Mouse (Mus musculus) MEL (cell line): Measurements from ENCODE around the gene Nmur2.

Experiments
- CHD2 ChIP-seq: IDR thresholded peaks from 2 replicates; pipeline ENCODE4 v1.6.1; 2011; ENCODE audit warnings: low read length, improper control_type of control experiment
- CTCF ChIP-seq, 3 experiments: IDR thresholded peaks in 2 of 3; conservative IDR thresholded peaks in 1 of 3; 2 replicates each; pipeline ENCODE4 v1.5.1; 2011 to 2012; ENCODE audit warnings: low read length in 3 of 3, low read depth in 2 of 3, mild to moderate bottlenecking in 2 of 3, improper control_type of control experiment in 1 of 3, inconsistent platforms in 1 of 3, mixed read lengths in 1 of 3, moderate library complexity in 1 of 3; ENCODE audit not compliant: control insufficient read depth in 1 of 3, insufficient read depth in 1 of 3, poor library complexity in 1 of 3, severe bottlenecking in 1 of 3
- EP300 ChIP-seq, 2 experiments: IDR thresholded peaks; 2 replicates each; pipeline ENCODE4 v1.6.1; 2011; ENCODE audit warnings: improper control_type of control experiment in 2 of 2, low read length in 2 of 2, low read depth in 1 of 2, mild to moderate bottlenecking in 1 of 2
- ETS1 ChIP-seq: IDR thresholded peaks from 2 replicates; pipeline ENCODE4 v1.6.1; 2012; ENCODE audit warnings: low read depth, mild to moderate bottlenecking, inconsistent platforms, low read length, improper control_type of control experiment, moderate library complexity
- GATA1 ChIP-seq: IDR thresholded peaks from 2 replicates; pipeline ENCODE4 v1.6.1; 2011; ENCODE audit warnings: low read depth, low read length, improper control_type of control experiment
- MAX ChIP-seq: IDR thresholded peaks from 2 replicates; pipeline ENCODE4 v1.6.1; 2011; ENCODE audit warnings: low read length, improper control_type of control experiment
- MXI1 ChIP-seq: IDR thresholded peaks from 2 replicates; pipeline ENCODE4 v1.6.1; 2011; ENCODE audit warnings: mild to moderate bottlenecking, low read depth, low read length, improper control_type of control experiment
- POLR2AphosphoS2 ChIP-seq: IDR thresholded peaks from 2 replicates; pipeline ENCODE4 v1.6.1; 2011; ENCODE audit warnings: low read length, improper control_type of control experiment
- USF2 ChIP-seq, 2 experiments: IDR thresholded peaks; 2 replicates each; pipeline ENCODE4 v1.6.1; 2011 to 2012; ENCODE audit warnings: improper control_type of control experiment in 2 of 2, low read length in 2 of 2, borderline replicate concordance in 1 of 2, inconsistent platforms in 1 of 2, low read depth in 1 of 2, mild to moderate bottlenecking in 1 of 2; ENCODE audit not compliant: insufficient read depth in 1 of 2
- ZMIZ1 ChIP-seq: IDR thresholded peaks from 2 replicates; pipeline ENCODE4 v1.6.1; 2012; ENCODE audit warnings: low read depth, mild to moderate bottlenecking, inconsistent platforms, low read length, improper control_type of control experiment, moderate library complexity
- ZNF384 ChIP-seq: IDR thresholded peaks from 2 replicates; pipeline ENCODE4 v1.6.1; 2012; ENCODE audit warnings: low read depth, mild to moderate bottlenecking, inconsistent platforms, low read length, improper control_type of control experiment

GRCm38 (mm10) chr11:55992799-55993198 lies 48.0 kb downstream of the Nmur2 start:
- TF ChIP-seq ZMIZ1 (no peak), GATA1 (no peak), CTCF (IDR thresholded peaks at IDR 0.05 in 2 of 3, conservative IDR thresholded peaks at IDR 0.05 in 1 of 3; ENCODE audit: control insufficient read depth in 1 of 3, insufficient read depth in 1 of 3, low read depth in 2 of 3, low read length in 3 of 3, poor library complexity in 1 of 3, severe bottlenecking in 1 of 3) (peak; percentile 7 to 33 (median 30); a peak in 4 of 6 replicates), MAX (no peak), CHD2 (no peak), POLR2AphosphoS2 (no peak), ZNF384 (no peak), EP300 (IDR thresholded peaks at IDR 0.05; ENCODE audit: low read depth in 1 of 2, low read length in 2 of 2) (no peak), ETS1 (no peak), USF2 (IDR thresholded peaks at IDR 0.05; ENCODE audit: borderline replicate concordance in 1 of 2, insufficient read depth in 1 of 2, low read depth in 1 of 2, low read length in 2 of 2) (no peak), MXI1 (no peak)
